Mouse (Mus musculus): ENCODE data around the gene Cst6.
"Not testable (repeated sequence)": the region's sequence is repeated elsewhere in the genome, so short reads cannot be mapped to it uniquely, and the experiment has no call there.

Cst6 gene

DNA sequence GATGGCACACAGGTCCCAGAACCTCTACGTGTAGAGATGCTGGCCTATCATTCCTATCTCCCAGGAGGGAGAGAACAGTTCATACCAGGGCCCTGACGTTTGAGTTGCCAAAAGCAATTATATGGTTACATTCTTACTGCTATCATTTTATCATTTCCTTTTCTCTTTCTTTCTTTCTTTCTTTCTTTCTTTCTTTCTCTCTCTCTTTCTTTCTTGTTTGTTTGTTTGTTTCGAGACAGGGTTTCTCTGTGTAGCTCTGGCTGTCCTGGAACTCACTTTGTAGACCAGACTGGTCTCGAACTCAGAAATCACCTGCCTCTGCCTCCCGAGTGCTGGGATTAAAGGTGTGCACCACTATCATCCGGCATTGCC, at the start of gene Cst6:
Gene Cst6 (minus strand): TSS at position 73 of the 372 bp plus-strand sequence.
- CTCF ChIA-PET: not testable (repeated sequence)

DNA sequence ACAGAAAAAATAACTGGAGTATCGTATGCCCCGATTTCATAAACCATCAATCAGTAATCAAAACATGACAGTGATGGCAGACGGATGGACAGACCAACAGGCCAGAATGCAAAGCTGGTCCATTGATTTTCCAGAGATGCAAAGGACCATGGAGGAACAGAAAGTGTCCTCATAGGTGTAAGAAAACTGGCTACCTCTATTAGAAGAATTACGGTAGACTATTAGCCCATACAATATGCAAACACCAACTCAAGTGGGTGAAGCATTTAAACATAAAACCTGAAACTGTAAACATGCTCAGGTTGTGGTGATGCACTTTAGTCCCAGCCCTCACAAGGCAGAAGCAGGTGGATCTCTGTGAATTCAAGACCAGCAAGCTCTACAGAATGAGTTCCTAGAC, 46.0 kb upstream of the Cst6 start:
- CTCF ChIA-PET: no interaction called here

DNA sequence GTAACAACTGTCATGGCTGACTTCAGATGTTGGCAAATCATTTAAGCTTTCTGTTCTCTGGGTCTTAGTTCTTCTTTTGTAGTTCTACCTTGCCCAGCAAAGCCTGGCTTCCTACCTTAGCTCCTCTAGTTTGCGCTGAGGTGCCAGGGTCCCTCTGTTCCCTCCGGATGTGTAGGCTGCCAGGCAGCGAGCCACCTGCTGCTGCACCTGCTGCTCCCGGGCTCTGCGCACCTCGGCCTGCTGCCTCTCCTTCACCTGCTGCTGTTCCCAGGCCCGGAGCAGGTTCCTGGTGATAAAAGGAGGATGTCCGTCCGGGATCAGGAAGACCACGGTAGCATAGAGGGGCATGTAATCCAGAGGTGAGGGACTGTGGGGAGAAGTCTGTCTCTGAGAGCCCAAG, 44.8 kb upstream of the Cst6 start:
- CTCF ChIA-PET: no interaction called here

DNA sequence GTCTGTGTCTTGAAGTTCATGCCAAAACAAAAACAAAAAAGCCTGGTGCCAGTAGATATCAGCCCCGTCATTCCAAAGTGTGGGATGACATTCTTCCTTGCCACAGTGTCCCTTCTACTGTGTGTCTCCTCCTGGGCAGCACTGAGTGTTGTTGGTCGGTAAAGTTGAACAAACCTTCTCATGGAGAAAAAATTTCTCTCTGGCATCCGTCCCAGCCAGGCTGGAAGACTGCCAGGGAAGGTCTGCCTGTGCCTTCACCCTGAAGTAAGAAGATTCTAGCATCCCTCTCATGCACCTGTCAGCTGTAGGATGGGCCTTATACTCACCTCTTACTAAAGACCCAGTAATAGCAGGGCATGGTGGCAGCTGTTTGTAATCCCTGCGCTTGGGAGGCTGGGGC, 43.5 kb upstream of the Cst6 start:
- CTCF ChIA-PET: interaction anchor here (0.6 kb wide), 1 partner anchor 106 kb away, joined by 5 read pairs; no protein-coding TSS in a partner anchor

DNA sequence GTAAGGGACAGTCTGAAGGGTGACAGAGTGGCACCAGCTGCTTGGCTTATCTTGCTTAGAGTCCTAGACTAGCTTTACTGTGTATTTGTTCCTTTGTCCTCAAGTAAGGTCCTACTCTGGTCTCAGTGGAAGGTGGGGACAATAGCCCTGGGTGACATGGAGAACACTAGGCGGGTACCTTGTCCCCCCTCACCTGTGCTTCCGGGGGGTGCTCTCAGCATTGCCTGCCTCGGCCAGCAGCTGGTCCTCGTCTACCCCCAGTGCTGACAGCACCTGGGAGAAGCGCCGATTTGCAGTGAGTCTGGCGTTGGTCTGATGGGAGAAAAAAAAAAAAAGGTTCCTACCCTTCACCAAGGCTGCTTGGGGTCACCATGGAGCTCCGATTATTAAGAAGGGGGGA, 41.0 kb upstream of the Cst6 start:
- CTCF ChIA-PET: interaction anchor here (0.6 to 1.2 kb wide), 5 partner anchors 13 to 427 kb away, joined by 3 to 4 read pairs (median 3); no protein-coding TSS in a partner anchor

DNA sequence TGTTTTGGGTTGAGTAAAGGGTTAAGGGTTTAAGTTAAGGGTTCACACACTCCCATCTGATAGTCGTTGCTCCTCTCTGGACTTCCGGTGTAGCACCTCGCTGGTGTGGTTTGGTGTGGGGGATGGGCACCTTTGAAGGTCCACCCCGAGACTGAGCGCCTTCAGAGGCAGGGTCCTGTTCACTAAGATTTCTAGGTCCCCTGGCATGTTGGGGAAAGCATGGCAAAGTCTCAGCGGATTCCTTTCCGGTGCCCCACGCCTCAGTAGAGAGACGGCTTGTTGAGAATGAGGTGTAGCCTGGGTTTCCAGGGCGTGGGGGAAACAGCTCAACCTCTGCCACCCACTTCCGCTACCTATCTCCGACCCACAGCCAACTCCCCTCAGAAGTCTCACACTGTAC, 40.3 kb upstream of the Cst6 start:
- CTCF ChIA-PET: interaction anchor here (1.1 kb wide), 2 partner anchors 15 to 16 kb away, joined by 3 to 4 read pairs; no protein-coding TSS in a partner anchor

DNA sequence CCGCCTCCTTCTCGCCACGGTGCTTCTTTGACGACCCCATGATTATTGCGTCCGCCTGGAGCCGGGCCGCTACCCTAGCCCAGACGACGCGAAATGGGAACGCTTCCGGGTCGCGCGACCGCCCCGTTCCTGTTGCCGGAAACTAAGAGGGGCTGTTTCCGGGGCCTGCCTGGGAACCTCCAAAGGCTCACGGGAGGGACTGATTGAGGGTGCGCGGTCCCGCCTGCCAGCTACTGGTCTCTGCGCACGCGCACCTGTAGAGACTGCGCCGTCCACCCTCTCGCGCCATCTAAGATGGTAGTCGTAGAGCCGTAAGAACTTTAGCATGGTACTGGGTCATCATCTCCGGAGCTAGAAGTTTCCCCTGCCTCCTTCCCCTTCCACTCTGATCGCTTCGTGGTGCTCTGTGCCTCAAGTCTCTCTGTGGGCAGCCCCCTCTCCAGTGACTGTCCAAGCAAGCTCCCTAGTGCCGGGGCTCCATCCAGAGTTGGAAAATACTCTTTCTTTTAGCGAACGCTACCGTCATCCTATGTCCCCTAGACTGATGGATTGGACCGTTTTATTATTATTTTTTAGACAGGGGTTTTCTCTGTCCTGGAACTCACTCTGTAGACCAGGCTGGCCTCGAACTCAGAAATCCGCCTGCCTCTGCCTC, 39.3 kb upstream of the Cst6 start, which contains the start of gene Sart1:
Gene Sart1 (minus strand): TSS at position 116 of the 655 bp plus-strand sequence.
- CTCF ChIA-PET: interaction anchor here (0.6 kb wide), 1 partner anchor 96 kb away, joined by 3 read pairs; no protein-coding TSS in a partner anchor

DNA sequence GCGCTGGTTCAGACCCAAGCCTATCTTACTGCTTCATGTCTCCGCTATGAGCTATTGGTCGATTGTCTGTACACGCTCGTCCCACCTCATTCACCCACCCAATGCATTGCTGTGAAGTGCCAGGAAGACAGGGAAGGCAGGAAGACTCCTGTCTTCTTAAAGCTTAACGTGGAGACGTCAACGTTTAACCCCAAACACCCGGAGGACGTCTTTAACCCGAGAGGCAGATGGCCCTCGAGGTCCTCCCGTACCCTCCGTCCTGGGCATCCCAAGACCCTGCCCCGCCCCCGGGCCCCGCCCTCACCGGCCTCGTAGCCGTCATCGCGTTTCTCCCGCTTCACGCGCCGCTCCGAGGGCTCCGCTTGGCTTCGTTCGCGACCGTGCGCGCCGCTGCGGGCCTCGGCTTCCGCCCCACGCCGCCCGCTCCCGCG, 38.7 kb upstream of the Cst6 start:
- CTCF ChIA-PET: interaction anchor here (0.6 kb wide), 1 partner anchor 95 kb away, joined by 3 read pairs; no protein-coding TSS in a partner anchor

DNA sequence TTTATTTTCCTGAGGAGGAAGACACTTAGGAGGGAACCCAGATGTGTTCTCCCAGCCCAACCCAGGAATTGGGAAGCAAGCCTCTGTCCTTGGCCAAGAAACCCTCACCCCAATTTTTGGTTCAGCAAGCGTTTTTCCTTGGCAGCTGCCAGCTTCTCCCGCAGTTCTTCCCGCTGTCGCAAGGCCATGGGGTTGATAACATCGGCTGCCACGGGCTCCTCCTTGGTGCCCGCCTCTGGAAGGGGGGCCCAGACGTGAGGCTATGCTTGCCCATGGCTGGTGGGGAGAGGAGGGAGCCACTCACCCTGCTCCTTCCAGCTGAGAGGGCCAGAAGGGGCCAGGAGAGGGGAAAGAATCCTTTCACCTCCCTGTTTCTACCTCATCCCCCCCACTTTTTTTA, 35.3 kb upstream of the Cst6 start:
- CTCF ChIA-PET: no interaction called here

DNA sequence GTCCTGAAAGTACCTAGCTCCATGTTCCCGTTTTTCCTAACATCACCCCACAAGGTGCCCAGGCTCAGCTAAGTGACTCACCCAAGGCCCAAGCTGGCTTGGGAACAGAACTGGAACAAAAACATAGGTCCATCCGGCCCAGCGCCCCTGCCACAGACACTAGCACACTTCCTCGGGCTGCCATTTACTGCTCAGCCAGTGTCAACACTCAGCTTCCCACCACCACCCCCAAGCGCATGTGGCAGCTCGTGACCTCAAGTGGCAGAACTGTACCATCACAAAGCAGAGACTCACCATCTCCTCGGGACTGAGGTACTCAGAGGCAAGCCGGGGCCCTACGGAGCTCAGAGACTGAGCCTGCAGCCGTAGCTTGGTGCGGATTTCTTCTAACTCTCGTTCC, 34.0 kb upstream of the Cst6 start:
- CTCF ChIA-PET: no interaction called here

DNA sequence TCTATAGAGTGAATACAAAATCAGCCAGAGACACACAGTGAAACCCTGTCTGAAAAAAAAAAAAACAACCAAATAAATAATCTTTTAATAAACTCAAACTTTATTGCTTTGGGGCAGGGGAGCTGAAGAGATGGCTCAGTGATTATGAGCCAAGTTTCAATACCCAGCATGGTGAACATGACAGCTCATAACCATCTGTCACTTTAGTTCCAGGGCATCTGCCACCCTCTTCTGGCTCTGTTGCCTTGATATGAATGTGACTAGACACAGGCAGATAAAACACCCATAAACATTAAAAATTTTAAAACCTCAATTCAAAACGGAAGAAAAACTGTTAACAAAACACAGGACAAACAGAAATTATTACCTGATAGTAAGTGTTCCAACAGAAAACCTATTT, 28.1 kb upstream of the Cst6 start:
- CTCF ChIA-PET: no interaction called here

DNA sequence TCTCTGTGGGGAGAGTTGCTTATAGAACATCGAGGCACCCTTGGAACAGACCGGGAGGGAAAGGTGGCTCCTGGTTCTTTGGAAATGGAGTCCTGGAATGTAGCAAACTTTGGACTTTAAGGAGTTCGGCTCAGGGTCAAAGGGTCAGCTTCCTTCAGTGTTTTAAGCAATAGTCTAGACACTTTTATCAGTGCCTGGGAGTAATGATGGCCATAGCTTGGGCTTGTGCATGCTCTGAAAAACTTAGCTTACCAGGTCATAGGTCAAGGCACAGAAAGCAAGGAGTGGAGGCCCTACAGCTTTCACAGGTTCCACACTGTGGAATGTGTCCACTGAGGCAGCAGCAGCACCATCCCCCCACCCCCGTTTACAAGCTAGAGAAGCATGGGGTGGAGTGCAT, 25.4 kb upstream of the Cst6 start:
- CTCF ChIA-PET: no interaction called here

DNA sequence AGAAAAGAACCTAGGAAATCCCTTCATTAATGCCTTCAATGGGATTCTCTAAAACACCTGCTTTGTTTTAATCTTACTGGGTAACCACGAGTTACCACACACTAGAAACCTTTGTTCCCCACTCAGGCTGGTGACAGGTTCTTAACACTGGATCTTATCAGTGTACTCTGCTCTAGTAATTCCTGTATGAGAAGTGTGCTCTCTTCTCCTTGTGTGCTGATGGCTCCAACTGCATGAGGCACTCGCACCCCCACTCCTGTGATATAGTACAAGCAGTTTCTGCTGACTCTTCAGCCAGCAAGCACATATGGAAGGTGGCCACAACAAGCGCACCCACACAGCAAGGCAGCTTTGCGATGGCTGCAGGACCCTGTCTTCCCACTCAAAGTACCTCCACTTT, 24.8 kb upstream of the Cst6 start:
- CTCF ChIA-PET: no interaction called here

DNA sequence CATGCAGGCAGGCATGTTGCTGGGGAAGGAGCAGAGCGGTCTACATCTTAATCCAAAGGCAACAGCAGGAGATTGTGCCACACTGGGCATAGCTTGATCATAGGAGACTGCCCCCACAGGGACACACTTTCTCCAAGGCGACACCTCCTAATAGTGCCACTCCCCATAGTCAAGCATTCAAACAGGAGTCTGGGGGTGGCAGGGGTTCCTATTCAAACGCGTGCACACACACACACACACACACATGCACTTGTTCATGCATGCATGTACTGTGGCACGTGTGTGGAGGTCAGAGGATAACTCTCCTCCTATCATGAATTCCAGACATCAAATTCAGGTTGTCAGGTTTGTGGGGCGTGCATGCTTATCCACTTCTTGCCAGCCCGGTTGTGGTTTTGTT, 23.4 kb upstream of the Cst6 start:
- CTCF ChIA-PET: no interaction called here

DNA sequence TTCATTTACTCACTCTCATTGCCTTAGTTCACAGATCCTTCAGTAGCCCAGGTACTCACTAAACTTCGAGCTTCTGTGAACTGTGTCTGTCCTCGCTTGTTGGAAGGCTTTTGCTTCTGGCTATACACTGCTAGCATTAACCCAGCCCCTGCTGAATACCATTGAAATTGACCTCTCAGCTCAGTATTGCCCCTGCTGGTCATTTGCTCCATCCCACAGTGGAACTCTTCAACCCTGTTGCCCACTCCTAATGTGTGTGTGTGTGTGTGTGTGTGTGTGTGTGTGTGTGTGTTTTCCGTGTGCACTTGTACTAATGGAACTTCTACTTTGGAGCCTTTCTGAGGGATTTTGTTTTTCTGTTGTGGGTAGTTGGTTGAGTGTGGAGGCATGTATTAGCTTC, 21.6 kb upstream of the Cst6 start:
- CTCF ChIA-PET: no interaction called here

DNA sequence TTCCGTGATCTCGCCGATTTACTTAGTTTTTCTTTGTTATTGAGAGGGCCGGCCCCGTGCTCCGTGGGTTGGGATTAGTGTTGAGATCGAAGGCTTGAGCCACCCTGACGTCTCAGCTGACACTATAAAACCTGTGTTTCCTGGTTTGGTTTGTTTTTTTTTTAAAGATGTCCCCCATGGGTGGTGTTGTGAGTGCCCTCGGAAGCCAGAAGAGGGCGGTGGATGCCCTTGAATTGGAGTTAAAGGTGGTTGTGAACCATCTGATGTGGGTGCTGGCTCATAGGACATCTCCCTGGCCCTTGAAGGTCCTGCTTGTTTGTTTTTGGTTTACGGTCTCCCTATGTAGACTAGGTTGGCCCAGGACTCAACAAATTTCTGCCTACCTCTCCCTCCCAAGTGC, 18.1 kb upstream of the Cst6 start:
- CTCF ChIA-PET: interaction anchor here (0.7 kb wide), 1 partner anchor 29 kb away, joined by 3 read pairs; no protein-coding TSS in a partner anchor

DNA sequence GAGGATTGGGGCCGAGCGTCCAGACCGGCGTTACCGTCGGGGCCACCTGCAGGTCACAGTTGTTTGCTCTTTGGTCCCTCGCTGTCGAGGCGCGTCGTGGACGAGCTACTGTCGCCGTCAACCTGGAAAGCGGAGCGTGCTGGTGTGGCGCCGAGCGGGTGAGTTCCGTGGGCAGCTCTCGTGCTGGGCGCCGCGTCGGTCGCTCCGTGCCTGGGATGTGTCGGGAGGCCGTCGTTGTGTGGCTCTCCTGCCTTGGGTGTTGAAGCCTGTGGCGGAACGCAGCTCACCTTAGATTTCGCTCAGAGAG, 17.6 kb upstream of the Cst6 start, which contains the start of gene Banf1:
Gene Banf1 (minus strand): TSS at position 116 of the 307 bp plus-strand sequence.
- CTCF ChIA-PET: interaction anchor here (0.7 kb wide), 1 partner anchor 29 kb away, joined by 3 read pairs; no protein-coding TSS in a partner anchor

DNA sequence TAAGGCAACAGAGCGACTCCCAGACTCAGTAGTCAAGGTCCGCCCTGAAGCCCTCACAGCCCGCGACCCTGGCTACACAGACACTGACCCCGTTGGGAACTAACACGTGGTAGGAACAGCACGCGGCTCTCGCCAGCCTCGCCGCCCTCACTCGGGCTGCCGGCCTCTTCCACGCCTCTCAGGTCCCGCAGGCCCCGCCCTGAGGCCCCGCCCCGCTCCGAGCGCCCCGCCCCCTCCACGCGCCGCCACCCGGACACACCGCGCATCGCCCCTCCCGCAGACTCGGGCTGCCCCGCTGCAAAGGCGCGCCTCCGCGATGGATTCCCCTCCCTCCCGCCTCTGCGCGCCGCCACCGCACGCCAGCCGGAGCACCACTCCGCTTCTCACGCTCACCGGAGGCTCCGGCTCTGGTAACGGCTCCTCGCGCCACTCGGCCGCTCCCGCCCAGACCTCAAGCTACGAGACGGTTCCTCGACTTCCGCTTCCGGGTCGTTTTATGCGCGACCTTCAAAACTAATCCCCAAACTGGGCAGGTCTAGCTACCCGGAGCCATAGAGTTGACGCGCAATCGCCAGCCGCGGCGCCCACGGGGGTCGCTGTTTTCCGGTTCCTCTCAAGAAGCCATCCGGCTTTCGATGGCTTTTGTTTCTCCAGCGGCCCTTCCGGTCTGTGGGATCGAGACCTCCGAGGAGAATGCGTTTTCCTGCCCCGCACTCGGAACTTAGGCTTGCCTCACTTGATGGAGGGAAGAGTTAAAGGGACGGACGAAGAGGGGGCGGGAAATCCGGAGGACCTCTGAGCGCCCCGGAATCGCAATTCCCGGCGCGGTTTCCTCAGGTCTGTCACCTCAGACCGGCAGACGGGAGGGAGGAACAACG, 17.0 kb upstream of the Cst6 start, which contains the start of gene Eif1ad:
Gene Eif1ad (plus strand): TSS at position 567 of the 878 bp plus-strand sequence.
- CTCF ChIA-PET: interaction anchor here (0.7 kb wide), 1 partner anchor 345 kb away, joined by 3 read pairs; no protein-coding TSS in a partner anchor

DNA sequence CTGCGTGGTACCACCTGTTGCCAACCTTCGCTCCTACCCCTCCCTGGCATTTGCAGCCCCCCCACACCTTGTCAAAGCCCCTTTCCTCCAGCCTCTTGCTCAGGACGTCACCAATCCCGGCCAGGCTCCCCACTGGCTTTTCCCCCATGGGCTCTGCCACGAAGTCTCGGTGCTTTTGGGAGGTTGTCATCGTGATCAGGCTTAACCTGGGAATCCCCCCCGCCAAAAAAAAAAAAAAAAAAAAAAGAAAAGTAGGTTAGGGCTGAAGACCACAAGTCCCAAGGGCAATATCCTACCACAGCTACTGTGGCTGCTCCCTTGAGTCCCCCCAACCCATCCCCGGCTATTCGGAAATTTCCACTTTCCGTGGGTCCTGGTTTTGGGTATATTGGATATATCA, 16.4 kb upstream of the Cst6 start:
- CTCF ChIA-PET: interaction anchor here (0.7 kb wide), 1 partner anchor 344 kb away, joined by 3 read pairs; no protein-coding TSS in a partner anchor

DNA sequence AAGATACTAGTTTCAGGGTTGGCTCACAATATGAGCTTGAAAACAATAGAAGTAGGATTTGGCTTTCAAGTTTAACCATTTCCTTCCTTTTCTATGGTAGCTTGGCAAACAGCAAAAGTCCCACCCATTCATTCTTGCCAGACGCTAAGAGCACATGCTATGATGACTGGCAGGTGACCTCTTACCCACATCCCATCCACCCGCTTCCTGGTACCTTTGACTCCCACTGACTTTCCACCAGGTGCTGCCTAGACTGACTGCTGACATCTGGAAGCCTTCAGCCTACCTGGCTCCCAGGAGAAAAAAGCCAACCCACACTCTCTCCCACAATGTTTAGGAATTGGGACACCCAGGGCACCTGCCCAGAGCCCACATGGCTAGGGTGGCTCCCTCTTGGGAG, 14.8 kb upstream of the Cst6 start:
- CTCF ChIA-PET: no interaction called here

DNA sequence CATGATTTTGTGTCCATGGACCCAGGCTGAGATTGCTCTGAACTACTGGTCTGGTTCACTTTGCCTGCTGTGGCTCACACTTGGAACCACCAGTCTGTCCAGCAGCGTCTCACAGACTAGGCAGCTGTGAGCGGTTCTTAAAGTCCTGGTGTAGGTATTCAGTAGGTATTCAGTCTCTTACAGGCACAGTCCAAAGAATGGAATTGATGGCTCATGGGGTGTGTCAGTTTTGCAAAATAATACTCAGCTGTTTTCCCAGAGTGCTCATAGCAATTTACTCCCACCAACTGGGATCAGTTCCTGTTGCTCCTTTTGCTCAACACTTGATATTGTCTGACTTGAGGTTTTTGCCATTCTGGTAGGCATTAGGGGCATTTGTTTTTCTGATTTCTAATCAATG, 12.8 kb upstream of the Cst6 start:
- CTCF ChIA-PET: no interaction called here

DNA sequence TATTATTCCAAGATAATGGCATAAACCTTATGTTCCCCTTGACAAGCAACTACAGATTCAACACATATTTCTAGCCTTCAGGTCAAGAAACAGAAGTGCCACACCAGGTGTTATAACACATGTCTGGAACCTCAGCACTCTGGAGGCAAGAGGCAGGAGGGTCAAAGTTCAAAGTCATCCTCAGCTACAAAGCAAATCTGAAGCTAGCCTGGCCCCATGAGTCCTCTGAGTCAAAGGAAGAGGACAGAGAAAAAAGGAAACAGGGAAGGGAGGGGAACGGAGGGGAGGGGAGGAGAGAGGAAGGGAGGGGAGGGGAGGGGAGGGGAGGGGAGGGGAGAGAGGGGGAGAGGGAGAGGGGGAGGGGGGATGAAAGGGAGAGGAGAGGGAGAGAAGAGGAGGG, 6.7 kb upstream of the Cst6 start:
- CTCF ChIA-PET: interaction anchor here (0.5 kb wide), 1 partner anchor 238 kb away, joined by 4 read pairs; no protein-coding TSS in a partner anchor

DNA sequence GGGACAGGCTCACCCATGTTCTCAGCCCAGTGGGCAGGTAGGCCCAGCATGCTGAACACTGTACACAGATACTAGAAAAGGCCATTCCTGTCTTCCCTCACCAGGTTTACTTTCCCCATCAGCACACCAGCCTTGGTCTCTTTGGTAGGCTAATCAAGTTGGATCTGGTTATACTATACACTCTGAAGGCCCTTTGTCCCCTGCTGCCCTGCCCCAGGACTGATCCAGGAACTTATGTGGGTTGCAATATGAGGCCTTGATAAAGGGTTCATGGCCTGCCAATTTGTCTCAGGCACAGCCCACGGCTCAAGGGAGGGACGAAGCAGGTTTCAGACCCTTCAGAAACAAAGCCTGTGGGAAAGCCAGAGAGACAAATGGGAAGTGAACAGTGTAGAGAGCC, 4.2 kb upstream of the Cst6 start:
- CTCF ChIA-PET: no interaction called here
